Mouse (Mus musculus): Measurements from ENCODE around the gene Rad9b.

Gene Rad9b

DNA sequence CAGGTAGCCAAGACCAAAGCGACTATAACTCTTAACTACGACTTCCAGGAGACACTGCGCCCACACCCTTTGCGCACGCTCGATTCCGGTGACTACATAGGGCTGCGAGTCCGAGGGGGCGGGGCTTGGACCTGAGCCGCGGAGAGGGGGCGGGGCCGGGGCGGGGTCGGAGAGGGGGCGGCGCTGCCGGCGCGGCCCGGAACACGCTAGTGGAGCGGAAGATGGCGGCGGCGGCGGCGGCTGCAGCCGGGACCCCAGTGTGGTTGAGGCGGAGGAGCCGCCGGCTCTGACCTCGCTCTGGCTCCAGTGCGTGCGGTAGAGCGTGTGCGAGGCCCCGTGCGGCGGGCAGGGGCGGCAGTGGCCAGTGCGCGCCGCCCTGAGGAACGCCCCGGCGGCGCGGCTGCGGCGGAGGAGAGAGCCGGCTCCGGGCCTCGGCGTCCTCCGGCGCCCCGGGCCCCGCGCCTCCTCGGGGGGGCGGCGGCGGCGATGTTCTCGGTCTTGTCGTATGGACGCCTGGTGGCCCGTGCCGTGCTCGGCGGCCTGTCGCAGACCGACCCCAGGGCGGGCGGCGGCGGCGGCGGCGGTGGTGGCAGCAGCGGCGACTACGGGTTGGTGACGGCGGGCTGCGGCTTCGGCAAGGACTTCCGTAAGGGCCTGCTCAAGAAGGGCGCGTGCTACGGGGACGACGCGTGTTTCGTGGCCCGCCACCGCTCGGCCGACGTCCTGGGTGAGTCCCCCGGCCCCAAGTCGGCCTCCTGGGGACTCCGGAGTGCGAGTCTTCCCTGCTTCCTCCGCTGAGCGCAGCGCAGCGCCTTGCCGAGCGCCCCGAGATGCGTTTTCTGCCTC, 69.6 kb downstream of the Rad9b start, which contains the start of gene Pptc7:
Gene Pptc7 (plus strand): TSS at position 183 of the 846 bp plus-strand sequence.
- DNase-seq (ENCODE audit: low spot score): peak; percentile 91

DNA sequence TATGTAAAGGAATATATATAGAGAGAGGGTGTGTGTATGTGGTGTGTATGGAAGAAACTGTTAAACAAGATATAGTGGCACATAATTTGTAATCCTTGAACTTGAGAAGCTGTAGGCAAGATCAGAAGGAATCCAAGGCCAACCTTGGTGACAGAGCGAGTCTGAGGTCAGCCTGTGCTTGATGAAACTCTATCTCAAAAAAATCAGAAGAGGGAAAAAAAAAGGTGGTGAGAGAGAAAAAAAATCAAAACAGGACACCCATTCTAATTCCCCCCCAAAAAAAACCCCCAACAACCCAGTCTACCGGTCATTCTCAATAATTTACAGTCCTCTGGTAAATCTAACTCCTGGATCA, 70.2 kb downstream of the Rad9b start:
- no peak for DNase-seq (ENCODE audit: low spot score)

DNA sequence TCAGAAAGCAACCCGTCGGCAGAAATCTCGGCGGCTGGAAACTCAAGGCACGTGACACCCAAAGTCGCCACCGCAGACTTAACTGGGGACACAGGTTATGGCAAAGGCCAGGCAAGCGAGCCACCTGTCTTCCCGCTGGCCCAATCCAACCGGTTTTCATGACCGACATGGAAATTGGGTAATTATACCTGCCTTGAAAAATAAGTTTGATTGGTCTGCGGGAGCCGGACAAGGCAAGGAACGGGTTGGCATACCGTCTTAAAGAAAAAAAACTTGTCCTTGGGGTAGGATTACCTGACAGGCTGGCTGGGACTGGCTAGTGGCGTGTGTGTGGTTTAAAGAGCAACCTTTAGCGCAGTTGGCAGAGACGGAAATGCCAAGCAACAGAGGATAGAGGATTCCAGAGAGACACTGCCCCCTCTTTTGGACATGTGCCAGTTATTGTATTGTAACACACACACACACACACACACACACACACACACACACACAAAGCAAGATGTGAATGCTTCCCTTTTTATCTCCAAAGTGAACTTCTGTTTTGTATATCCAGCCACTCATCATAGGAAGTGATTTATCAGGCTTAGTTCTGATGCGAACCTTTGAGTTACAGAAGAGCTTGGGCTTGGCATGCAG, 73.1 kb downstream of the Rad9b start:
- DNase-seq (ENCODE audit: low spot score): no peak

DNA sequence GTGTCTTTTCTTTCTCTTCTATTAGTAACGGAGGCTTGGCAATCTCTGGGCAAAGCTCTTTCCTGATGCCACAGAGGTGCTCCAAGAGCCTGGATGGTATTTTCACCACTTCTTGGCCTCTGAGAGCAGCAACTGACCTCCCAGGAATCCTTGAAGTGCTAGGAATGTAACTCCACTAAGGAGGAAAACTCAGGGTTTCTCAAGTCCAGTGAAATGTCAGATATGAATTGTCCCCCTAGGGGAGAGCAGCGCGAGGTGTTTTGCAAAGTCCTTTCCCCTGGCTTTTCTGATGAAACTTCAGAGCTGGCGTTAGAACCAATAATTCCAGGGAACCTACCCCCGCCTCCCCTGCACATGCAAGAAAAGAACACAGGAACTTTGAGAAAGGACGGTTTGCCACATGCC, 73.6 kb downstream of the Rad9b start:
- DNase-seq (ENCODE audit: low spot score): no peak

DNA sequence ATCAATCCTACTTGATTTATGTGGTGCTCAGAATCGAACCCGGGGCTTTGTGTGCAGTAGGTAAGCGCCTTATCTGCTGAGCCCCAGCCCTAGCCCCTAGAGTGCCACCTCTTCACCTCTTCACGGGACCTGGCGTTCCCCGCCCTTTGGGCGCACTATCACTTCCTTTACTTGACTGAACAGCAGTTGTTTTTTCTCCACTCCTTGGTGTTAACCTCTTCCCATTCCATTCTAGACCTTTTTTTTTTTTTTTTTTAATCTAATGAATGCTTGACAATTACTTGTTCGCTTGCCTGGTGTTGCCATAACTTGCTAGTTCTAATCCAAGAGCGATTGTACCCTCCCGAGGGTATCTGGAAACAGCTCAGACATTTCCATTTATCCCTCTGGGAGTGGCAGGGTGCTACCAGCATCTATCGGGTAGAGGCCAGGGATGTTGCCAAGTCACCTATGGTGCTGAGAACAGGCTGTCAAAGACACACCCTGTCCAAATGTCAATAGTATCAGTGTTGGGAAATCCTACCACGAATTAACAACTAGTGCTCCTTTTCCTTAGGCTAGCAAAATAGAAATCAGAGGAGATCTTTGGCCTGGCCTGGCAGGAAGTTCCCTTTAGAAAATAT, 74.1 kb downstream of the Rad9b start:
- no peak for DNase-seq (ENCODE audit: low spot score)

DNA sequence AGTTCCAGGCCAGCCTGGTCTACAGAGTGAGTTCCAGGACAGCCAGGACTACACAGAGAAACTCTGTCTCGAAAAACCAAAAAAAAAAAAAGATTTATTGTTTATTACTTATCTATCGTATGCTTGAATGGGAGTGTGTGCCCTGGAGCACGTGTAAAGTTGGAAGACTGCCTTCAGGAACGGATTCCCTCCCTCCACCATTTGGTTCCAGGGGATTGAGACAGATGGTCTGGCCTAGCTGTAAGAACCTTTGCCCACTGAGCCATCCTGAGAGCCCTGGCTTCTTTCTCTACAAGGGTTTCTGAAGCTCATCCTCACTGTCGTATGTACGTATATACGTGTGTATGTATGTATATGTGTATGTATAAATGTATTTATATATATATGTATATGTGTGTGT, 75.1 kb downstream of the Rad9b start:
- DNase-seq (ENCODE audit: low spot score): no peak

DNA sequence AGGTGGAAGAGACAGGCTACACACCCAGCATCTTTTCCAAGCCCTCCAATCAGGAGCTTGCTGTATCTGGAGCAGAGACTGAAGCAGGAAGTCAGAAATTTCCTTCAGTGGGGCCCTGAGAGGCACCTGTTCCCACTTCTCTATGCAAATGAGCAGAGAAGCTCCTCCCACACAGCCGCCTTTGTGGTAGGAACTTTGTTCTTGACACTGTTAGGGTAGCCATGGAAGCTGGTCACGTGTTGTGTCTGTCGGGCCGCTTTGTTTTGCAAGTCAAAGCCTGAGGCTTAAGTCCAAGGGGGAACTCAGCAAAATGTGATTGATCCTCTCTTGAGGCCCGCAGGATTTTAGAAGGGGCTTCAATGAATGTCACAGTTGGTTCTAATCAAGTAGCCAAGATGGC, 79.2 kb downstream of the Rad9b start:
- no peak for DNase-seq (ENCODE audit: low spot score)
